Mouse (Mus musculus) NIH3T3 (cell line): ENCODE measurements around the gene Serpine1.

Experiments
- DNase-seq: peaks from one replicate; pipeline ENCODE4 v3.0.0-alpha.2; 2012; ENCODE audit warnings: low read depth

Serpine1 gene

DNA sequence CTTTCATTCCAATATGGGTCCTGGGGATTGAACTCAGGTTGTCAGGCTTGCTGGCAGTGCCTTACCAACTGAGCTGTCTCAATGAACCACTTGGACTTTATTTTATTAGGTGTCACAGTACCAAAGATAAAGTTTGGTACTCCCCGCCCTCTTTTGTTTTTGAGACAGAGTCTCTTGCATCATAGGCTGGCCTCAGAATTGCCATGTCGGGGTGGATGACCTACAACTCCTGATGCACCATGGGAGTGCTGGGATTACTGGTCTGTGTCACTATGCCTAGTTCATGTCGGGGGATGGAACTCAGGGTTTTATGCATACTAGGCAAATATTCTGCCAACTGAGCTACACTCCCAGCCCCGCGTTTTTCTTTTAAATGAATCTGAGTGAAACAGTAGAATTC lies 17.2 kb downstream of the Serpine1 start:
- no peak for DNase-seq

DNA sequence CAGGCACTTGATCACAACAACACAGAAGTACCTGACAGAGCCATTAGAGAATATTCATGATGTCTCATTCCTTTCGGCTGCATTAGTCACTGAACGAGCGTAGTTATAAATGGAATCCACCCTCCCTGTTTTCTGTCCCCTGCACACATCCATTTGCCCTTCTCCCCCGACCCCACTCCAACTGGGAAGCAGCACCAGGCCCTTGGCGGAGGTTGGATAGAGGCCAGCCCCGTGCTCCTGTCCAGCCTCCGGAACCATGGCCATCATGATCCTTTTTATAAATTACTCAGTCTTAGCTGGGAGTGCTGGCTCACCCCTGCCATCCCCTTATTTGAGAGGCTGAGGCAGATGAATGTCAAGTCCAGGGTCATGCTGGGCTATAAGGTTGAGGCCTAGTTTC lies 17.8 kb downstream of the Serpine1 start:
- no peak for DNase-seq

DNA sequence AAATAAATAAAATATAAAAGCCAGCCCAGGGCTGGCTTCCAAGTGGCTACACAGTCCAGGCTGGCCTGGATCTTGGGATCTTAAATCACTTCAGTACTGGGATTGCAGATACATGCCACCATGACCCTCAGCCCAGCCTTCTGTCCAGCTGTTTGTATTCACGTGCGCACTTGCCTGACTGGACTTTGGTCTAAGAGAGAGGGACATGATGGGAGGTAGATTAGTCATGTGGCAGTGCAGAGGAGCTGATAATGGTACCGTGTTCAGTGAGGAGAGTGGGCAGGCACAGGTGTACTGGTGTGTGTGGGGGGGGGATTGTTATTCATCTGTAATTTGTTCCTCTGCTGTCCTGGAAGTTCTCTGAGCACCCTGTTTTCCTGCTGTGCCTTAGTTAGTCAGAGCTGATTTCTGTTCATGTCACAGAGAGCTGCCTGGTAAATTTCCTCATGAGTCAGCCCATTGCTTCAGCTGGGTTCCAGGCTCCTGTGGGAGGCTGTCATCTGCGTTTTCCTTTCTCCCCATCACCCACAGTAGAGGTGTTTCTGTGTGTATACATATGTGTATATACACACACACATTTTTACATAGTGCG lies 20.1 kb downstream of the Serpine1 start:
- peak; percentile 47 for DNase-seq

DNA sequence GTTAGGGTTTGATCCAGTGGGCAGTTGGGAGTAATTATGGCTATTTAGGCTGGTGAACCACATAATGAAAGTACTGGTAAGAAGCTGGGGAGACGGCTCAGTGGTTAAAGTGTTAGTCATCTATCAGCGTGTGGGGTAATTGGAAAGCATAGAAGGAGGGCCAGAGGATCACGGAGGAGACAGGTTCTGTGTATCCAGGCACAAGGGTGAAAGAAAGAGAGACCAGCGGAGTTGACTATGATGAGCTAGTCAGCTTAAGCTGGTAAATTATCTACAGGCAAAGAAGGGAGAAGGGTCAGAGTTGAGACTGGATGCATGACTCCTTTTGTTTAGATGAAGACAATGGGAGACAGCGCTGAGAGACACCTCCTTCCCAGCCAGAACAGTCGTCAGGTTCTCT lies 20.9 kb downstream of the Serpine1 start:
- DNase-seq, result no peak

DNA sequence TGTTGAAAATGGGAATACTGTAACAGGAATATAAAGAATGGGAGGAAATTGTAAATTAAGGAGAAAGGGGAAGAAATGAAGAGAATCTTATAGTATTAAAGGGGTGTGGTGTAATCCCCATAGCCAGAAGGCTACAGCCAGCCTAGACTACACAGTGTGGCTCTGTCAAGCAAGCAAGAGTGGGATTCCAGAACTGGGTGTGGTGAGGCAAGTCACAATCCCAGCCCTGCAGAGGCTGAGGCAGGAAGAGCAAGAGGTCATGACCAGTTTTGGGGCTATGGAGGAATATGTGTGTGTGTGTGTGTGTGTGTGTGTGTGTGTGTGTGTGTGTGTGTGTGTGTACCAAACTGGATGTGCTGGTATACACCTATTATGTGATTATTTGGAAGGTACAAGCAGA lies 25.1 kb downstream of the Serpine1 start:
- DNase-seq, result no peak

DNA sequence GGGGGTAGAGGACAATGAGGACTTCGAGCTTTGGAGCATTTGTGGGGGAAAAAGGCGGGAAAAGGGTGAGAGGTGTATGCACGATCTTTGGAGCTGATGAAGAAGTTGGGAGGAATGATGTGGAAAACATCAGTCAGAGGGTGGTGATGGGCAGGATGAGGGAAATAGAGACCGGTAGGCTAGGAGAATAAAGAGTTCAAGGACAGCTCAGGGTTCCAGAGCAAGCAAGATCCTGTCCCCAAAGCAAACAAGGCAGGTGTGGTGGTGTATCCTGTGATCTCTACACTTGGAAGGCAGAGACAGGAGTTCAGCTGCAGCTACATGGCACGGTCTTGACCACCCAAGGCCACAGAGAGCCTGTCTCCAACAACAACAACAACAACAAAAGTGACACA lies 25.7 kb downstream of the Serpine1 start:
- DNase-seq, result no peak

DNA sequence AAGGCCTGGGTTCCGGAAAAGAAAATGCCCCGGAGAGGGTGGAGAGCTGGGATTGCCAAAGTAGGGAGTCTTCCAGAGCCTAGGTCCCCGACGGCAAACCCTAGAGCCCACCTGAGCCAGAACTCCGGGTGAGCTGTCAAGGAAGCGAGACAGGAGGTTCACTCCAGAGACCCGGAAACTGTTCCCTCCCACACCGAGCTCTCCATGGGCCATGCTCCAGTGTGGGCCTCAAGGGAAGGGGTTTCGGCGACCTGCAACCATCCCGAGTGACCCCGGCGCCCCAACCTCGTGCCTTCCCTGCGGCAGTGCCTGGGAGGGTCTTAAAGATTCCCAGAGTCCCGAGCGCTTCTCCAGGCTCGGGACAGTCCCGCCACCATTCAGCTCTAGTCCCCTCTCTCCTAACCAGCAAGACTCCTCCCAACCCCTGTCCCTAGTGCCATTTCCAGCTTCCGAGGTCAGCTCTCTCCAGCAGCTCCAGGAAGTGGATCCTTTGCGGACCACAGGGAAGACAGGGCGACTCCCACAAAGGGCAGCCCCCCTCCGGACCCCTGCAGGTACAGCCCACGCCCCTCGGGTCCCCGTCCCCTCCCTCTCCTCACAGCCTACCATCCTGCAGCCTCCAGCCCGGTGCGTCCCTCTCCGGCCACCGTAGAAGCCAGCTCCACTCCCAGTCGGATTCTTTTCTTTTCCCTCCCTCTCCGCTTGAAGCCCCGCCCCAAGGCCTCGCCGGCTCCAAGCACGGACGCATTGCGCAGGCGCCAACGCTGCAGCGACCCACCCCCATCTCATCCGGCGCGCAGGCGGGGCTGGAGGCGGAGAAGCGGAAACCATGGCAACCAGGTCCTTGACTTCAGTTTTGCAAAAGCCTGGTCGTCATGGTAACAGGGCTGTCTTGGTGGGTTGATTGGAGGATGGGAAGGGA lies 26.4 kb downstream of the Serpine1 start, which contains the start of gene Ap1s1:
Gene Ap1s1 (minus strand): TSS at position 734 of the 922 bp plus-strand sequence.
- peak; percentile 99 for DNase-seq

DNA sequence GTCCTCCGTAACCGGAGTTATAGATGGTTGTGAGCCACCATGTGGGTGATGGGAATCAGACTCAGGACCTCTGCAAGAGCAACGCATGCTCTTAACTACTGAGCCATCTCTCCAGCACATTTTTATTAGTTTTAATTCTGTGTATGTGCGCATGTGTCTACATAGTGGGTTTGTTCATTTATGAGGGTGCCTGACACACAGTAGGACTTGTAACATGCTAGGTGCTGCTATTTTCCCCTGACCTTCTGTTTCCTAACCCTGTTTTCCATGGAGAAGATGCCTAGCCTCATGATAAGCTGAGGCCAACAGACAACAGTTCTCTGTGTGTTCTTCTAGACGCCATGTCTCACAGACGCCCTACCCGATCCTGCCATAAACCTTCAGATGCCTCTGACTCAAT lies 28.1 kb downstream of the Serpine1 start:
- no peak for DNase-seq

DNA sequence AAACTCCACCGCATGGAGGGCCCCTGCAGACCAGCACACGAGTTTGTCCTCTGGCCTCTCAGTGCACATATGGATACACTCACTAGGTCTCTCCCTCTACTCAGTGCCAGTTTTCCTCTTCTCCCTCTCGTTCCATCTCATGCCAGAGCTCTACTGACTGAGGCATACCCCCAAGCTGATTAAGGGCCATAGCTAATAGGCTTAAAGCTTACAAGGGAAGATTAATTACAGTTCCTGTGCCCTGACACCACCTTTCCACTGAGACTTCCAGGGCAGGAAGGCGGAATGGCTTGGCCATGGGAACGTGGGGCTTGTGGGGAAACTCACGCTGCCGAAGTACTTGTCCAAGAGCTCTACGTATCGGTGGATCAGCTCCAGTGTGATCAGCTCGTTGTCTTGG lies 30.6 kb downstream of the Serpine1 start:
- no peak for DNase-seq

DNA sequence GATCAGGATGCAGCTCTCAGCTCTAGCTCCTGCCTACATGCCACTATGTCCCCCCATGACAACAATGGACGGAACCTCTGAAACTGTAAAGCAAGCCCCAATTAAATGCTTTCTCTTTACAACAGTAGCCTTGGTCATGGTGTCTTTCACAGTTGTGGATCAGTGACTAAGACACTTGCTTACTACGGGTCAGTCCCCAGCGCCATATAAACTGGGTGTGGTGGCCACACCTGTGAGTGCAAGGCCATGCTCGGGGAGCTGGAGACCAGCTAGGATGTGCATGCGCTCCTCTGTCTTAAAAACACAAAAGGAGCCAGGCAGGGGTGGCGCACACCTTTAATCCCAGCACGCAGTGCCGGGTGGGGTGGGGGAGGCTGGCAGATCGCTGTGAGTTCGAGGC lies 32.6 kb downstream of the Serpine1 start:
- DNase-seq, result no peak

DNA sequence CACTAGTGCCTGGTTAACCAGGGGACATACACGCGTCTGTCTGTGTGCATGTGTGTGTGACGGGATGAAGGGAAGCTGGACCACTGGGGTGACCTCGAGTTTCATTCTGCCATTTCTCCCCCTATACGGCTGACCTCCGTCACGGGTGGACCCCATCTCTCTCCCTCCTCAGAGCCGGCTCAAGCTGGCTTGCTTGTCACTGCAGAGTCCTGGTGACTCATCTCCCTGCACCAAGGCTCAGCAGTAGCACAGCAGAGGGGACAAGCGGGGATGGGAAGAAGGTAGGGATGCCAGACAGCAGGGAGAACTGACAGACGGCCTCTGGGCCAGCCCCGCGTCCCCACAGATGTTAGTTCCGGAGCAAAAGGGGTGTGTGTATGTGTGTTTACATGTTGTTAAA lies 35.9 kb downstream of the Serpine1 start:
- DNase-seq, result no peak

DNA sequence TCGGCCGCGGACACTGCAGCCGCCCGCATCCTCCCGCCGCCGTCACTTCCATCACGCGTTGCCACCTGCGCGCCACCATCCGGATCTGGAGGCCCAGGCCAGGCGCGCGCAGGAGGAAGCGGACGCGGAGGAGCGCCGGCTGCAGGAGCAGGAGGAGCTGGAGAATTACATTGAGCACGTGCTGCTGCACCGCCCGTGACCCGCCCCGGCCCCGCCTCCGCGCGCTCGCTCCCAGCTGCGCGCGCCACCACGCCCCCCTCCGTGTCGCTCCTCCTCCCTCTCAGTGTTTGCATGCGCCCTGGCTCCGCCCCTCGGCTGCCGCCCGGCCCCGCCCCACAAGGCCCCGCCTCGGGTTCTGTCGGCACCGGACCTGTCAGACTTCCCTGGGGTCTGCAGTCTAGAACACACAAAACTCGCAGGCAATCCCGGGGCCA lies 39.4 kb downstream of the Serpine1 start:
- peak; percentile 97 for DNase-seq

DNA sequence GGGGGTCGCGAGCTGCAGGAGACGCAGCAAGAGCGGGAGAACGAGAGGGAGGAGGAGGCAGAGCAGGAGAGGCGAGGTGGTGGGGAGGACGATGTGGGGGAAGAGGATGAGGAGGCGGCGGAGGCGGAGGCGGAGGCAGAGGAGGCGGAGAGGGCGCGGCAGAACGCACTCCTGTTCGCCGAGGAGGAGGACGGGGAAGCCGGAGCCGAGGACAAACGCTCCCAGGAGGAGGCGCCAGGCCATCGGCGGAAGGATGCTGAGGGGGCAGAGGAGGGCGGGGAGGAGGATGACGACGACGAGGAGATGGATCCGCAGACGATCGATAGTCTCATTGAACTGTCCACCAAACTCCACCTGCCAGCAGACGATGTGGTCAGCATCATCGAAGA lies 40.0 kb downstream of the Serpine1 start:
- DNase-seq, result peak; percentile 68

DNA sequence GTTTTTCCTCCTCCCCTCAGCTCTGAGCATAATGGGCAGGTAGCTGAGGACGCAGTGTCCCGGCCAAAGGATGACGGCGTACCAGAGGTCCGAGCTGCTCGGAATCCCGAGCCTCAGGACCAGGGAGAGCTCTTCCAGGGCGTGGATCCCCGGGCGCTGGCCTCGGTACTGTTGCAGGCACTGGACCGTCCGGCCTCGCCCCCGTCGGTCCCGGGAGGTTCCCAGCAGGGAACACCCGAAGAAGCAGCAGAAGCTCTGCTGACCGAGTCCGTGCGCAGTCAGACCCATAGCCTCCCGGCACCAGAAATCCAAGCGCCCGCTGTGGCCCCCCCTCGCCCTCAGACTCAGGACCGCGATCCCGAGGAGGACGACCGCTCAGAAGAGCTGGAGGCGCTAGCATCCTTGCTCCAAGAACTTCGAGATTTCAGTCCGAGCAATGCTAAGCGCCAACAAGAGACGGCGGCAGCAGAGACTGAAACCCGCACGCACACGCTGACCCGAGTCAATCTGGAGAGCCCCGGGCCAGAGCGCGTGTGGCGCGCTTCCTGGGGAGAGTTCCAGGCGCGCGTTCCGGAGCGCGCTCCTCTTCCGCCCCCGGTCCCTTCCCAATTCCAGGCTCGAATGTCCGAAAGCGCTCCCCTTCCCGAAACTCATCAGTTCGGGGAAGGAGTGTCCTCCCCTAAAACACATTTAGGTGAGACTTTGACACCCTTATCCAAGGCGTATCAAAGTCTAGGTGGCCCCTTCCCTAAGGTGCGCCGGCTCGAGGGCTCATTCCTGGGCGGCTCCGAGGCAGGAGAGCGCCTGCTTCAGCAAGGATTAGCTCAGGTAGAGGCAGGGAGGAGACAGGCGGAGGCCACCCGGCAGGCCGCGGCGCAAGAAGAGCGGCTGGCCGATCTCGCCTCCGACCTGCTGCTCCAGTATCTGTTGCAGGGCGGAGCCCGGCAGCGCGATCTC lies 40.7 kb downstream of the Serpine1 start:
- peak; percentile 58 for DNase-seq

DNA sequence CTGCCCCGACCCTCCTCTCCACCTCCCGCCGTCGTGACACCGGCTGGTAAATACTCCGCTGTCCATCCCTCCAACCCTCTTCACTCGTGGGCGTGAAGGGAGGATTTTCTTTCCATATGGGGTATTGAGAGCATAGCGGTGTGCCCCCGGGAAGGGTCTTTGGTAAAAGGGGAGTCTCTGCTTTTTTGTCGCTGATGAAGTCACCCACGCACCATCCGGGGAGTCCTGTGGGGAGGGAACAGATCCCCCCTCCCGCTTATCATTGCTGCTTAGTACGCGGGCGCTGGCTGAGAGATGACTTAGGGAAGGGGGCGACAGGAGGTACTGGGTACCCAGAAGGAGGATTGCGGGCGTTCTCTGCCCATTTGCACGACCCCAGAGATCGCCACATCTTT lies 41.7 kb downstream of the Serpine1 start:
- no peak for DNase-seq

DNA sequence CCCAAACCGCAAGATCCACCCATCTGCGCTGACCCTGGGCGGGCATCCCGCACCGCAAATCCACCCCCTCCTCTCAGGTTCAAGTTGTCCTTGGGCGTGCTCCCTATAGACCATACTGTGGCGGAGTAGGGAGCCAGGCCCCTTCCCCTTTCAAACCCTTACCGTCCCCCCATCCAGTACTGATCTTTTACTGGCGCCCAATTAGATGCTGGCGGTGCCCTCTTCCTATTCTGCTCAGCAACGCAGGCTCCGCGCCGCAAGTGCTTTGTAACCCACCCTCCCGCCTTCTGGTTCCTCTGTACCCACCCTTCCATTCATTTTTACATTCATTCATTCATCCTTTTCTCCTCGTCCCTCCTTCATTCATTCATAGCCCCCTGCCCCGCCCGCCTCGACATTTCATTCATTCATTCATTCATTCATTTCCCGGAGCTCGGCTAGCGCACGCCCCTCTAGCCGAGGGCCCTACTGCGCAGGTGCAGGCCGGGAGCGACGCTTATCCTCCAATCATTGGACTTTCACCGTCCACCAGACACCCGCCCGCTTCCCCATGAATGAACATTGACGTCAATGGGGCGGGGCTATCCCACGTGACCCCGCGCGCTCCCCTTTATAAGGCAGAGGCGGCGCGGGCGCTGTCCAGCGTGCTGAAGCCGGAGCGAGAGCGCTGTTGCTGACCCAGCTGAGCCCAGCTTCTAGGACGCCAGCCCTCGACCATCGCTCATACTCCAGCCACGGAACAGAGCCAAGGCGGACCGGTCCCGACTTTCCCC lies 42.2 kb downstream of the Serpine1 start:
- DNase-seq, result peak; percentile 99

DNA sequence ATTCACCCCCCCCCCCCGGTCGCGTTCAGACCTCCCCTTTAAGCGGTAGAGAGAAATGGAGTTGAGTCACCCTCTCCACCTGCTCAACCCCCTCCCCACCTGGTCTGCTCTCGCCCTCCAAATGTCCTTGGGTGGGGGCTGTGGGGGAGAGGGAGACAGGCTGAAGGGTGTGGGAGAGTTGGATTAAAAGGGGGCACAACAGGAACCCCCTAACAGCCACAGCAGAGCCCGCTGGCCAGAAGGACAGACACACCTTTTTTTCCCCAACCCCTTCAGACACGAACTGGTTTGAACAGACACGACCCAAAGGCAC lies 42.8 kb downstream of the Serpine1 start:
- DNase-seq, result no peak

DNA sequence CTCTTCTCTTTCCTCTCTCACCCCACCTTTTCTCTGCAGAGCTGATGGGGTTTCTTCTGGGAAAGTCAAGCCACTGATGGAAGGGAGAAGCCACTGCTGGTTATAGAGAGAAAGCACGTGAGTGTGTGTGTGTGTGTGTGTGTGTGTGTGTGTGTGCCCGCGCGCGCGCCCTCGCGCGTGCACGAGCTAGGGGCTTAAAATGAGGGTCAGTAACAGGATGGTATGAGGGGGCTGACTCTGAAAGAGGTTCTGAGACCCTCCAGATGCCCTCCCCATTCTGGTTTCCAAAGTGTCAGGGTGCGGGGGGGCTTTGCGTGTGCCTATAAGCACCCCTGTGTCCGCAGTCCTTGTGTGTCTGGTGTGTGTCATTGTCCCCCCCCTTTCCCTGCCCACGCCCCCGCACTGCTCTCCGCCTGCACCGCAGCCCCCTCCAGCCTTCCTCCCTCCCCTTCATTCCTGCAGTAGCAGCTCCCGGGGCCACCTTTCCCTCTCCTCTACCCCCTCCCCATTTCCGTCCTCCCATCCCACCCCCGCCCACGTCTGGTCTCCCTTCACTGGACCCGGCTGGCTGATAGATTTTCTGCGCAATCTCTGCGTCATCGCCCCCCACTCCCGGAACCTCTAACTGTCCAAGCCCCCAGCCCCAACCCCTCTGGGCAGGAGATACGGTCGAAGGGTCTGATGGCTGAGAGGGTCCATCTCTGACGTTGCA lies 43.4 kb downstream of the Serpine1 start:
- no peak for DNase-seq

DNA sequence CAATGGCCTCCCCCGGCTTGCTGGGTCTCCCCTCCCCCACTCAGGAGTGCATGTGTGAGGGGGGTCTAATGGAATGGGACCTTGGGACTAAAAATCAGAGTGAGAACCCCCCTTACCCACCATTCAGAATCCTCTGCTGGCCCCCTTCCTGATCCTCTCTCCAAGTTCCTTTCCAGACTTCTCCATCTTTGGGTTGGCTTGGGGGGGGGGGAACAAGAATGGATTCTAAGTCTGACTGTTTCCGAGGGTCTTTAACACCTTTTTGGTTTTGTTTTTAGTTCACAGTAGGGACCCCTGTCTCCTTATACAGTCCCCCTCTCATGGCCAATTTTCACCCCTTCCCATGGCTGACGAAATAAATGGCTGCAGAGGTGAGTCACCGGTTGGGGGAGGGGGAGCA lies 46.0 kb downstream of the Serpine1 start, which contains the start of gene Vgf:
Gene Vgf (plus strand): TSS at position 301 of the 400 bp plus-strand sequence.
- no peak for DNase-seq

DNA sequence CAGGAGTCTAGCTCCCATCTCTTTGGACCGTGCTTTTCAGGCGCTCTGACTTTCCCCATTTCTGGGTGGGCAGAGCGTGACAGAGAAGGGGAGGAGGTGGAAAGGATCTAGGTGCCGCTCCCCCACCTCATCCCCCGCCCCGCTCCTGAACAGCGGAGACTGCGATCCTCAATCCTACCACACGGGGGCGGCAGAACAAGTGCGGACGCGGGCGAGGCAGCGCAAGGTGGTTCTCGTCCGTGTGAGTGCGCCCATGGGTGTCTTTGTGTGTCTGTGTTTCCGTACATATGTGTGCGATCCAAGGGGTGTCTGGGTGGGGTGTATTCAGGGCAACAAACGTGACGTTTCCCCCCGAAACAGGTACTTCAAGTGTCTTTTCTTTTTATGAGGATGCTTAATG lies 46.9 kb downstream of the Serpine1 start:
- peak; percentile 83 for DNase-seq

DNA sequence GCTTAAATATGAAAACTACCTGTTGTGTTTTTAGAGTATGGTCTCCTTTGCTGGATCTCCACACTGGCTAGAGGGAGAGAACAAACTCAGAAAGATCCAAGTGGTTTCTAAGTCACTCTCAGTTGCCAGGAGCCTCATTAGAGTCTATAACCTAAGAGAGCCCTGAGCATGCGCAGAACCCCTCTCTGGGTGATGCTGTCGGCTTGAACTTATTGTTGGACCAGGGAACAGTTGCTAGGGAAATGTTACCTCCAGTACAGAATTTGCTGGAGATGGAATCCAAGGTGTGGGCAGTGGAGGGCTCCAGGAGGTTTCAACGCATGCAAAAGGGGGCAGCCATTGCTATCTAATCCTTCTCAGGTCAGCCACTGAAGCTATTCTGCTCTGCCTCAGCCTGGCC lies 47.8 kb downstream of the Serpine1 start:
- DNase-seq, result no peak
